Mouse (Mus musculus): ENCODE measurements around the gene 4930444G20Rik.
"Not testable (repeated sequence)": the region's sequence is repeated elsewhere in the genome, so short reads cannot be mapped to it uniquely, and the experiment has no call there.

4930444G20Rik gene

GRCm38 (mm10) chr10:22067979-22068378 is at the start of gene 4930444G20Rik:
TSS of gene 4930444G20Rik (minus strand) at chr10:22068079.
- not testable (repeated sequence) for DNase-seq

- DNase-seq = no peak
These were observed 6.7 kb upstream of the 4930444G20Rik start for GRCm38 (mm10) chr10:22074531-22074930.

- peak; percentile 15 for DNase-seq
These were observed 4.9 kb upstream of the 4930444G20Rik start for GRCm38 (mm10) chr10:22072739-22073138.

- DNase-seq = no peak
These were observed 2.7 kb upstream of the 4930444G20Rik start for GRCm38 (mm10) chr10:22070576-22070975.

- no peak for DNase-seq
These were observed 2.3 kb upstream of the 4930444G20Rik start for GRCm38 (mm10) chr10:22070168-22070567.

GRCm38 (mm10) chr10:22059415-22059814 is 8.5 kb downstream of the 4930444G20Rik start:
- DNase-seq = no peak

- DNase-seq = no peak
These were observed 8.9 kb downstream of the 4930444G20Rik start for GRCm38 (mm10) chr10:22059026-22059325.

GRCm38 (mm10) chr10:22058218-22059025 is 9.5 kb downstream of the 4930444G20Rik start:
- DNase-seq = peak; percentile 89

GRCm38 (mm10) chr10:22055308-22055707 is 12.6 kb downstream of the 4930444G20Rik start:
- no peak for DNase-seq

- peak; percentile 54 for DNase-seq
These were observed 31.6 kb downstream of the 4930444G20Rik start for GRCm38 (mm10) chr10:22036256-22036655.

- DNase-seq = peak; percentile 23
These were observed 33.6 kb downstream of the 4930444G20Rik start for GRCm38 (mm10) chr10:22034303-22034702.

- DNase-seq = no peak
These were observed 49.3 kb downstream of the 4930444G20Rik start for GRCm38 (mm10) chr10:22018618-22019017.

- no peak for DNase-seq
These were observed 50.3 kb downstream of the 4930444G20Rik start for GRCm38 (mm10) chr10:22017469-22018159.

Data from thymus, postnatal 25 days (tissue).